Mouse (Mus musculus): Measurements from ENCODE around the gene Nr1i2.
"Not testable (repeated sequence)": the region's sequence is repeated elsewhere in the genome, so short reads cannot be mapped to it uniquely, and the experiment has no call there.

The Nr1i2 gene

GRCm38 (mm10) chr16:38236936-38237585 is 57.6 kb downstream of the Nr1i2 start:
- in situ Hi-C loops (cut with MboI; ENCODE audit: low sequenced_read_pairs), result no loop called here

- in situ Hi-C loops (cut with MboI; ENCODE audit: low sequenced_read_pairs), result not testable (repeated sequence)
Measured at GRCm38 (mm10) chr16:38222491-38222890, 72.1 kb downstream of the Nr1i2 start.

GRCm38 (mm10) chr16:38205272-38205671 is 89.4 kb downstream of the Nr1i2 start:
- in situ Hi-C loops (cut with MboI; ENCODE audit: low sequenced_read_pairs), result no loop called here
